Mouse (Mus musculus) limb, embryonic 15.5 days (tissue): Measurements from ENCODE around the gene Calhm3. TPM values are rescaled to one million over a fixed set of nuclear protein-coding genes. Genes with fewer than 3 reads are reported as not detected.
A peak's percentile ranks its signal among the peaks of the same experiment; 100 is the strongest.

Experiments
- ATAC-seq: fragments of 200-750 bp; cut with Nextera tagmentation; 2 replicates; pipeline ENCODE4 v1.8.0; 2017; ENCODE audit warnings: low read depth, moderate TSS enrichment; ENCODE audit not compliant: insufficient number of reproducible peaks, low FRiP score, low TSS enrichment
- H3K27ac ChIP-seq: fragments of 300-500 bp; sonication (generic); 2 replicates; pipeline ENCODE4 v1.5.1; 2015; ENCODE audit warnings: moderate library complexity, mild to moderate bottlenecking, inconsistent platforms
- H3K27me3 ChIP-seq: fragments of 300-500 bp; sonication (generic); 2 replicates; pipeline ENCODE4 v1.6.1; 2015; ENCODE audit warnings: inconsistent platforms
- H3K36me3 ChIP-seq: fragments of 300-500 bp; sonication (generic); 2 replicates; pipeline ENCODE4 v1.6.1; 2015; ENCODE audit warnings: inconsistent platforms
- H3K4me1 ChIP-seq: fragments of 300-500 bp; sonication (generic); 2 replicates; pipeline ENCODE4 v1.6.1; 2015; ENCODE audit warnings: inconsistent platforms
- H3K4me2 ChIP-seq: fragments of 300-500 bp; sonication (generic); 2 replicates; pipeline ENCODE4 v1.6.1; 2015; ENCODE audit warnings: mild to moderate bottlenecking, inconsistent platforms
- H3K4me3 ChIP-seq: fragments of 300-500 bp; sonication (generic); 2 replicates; pipeline ENCODE4 v1.5.1; 2015; ENCODE audit warnings: mild to moderate bottlenecking, inconsistent platforms
- H3K9ac ChIP-seq: fragments of 300-500 bp; sonication (generic); 2 replicates; pipeline ENCODE4 v1.6.1; 2015; ENCODE audit warnings: inconsistent platforms
- H3K9me3 ChIP-seq: fragments of 300-500 bp; sonication (generic); 2 replicates; pipeline ENCODE4 v1.6.1; 2016; ENCODE audit warnings: inconsistent platforms
- WGBS: fragments of 180-500 bp; shearing (Covaris S2); methylation state at CpG from one replicate; pipeline ENCODE4 v1.1.7; 2015; 5-methylcytosine and 5-hydroxymethylcytosine counted together
- polyA plus RNA-seq: library from polyadenylated mRNA; unstranded; fragments of >200 nt; fragmentation: Nextera tagmentation; extraction: Ambion mirVana; gene quantifications from 2 replicates; pipeline ENCODE4 v1.2.1, GENCODE M21; 2015

Gene Calhm3
- polyA plus RNA-seq, 1 experiment from 2014 or later: not detected

DNA sequence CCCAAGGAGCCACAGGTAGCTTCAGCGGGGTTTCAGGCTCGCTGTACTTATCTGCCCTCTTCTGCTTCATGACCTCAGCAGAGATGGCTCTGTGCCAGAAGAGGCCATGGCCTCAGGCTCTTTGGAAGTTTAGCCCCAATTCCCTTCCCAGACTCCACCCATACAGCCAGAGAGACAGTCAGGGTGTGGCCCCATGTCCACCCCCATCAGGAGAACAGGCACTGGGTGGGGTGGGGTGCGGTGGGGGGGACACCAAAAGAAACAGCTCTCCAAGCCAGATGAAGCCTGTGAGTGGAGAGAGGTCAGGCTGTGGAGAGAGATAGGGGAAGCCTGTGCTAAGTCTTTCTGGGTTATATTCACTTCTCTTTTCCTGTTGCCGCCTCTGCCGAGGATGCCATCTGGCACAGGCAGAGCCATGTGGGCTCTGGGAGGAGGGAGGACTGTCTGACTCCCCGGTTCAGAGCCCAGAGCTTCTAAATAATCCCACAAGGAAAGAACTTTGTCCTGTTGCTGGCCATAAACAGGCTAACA, 20.4 kb downstream of the Calhm3 start:
- Histone ChIP-seq H3K4me1 (peaks cover 35% of the 10 kb centered on the region), H3K9me3 (no peaks in the 10 kb centered on the region), H3K36me3 (peaks cover 30% of the 10 kb centered on the region), H3K4me2 (peak overlapping the region; percentile 70), H3K4me3 (peak overlapping the region; percentile 45), H3K27ac (peak overlapping the region; percentile 87), H3K9ac (peak overlapping the region; percentile 43), H3K27me3 (no peaks in the 10 kb centered on the region)
- WGBS: 13% methylated on average over 6 of the region's 6 CpGs
- ATAC-seq: no peak; the same call in 1 of the 2 replicates

DNA sequence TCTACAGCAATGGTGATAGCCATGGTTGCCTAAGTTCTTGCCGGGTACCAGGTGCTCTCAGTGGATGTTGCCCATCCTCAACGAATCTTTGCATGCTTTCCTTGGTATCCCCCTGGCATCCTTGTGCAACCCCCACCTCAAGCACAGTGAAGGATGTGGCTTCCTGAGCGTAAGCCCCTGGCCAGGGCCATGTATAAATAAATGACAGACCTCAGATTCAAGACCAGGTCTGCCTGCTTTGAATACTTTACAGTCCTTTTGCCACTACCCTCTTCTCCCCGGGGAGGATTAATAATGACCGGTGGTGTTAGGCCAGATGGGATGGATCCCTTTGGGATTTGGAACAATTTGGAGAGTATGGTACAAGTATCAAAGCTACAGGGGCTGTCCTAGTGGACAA, 21.4 kb downstream of the Calhm3 start:
- no peak overlapping the region for H3K4me3 ChIP-seq
- peak overlapping the region; percentile 70; the same call in 1 of the 2 replicates for H3K4me2 ChIP-seq
- H3K36me3 ChIP-seq: peaks cover 40% of the 10 kb centered on the region
- no peaks in the 10 kb centered on the region for H3K9me3 ChIP-seq
- H3K27me3 ChIP-seq: no peaks in the 10 kb centered on the region
- ATAC-seq: no peak
- no peak overlapping the region for H3K27ac ChIP-seq
- peaks cover 35% of the 10 kb centered on the region for H3K4me1 ChIP-seq
- WGBS: 84% methylated on average over 5 of the region's 5 CpGs
- H3K9ac ChIP-seq: no peak overlapping the region

DNA sequence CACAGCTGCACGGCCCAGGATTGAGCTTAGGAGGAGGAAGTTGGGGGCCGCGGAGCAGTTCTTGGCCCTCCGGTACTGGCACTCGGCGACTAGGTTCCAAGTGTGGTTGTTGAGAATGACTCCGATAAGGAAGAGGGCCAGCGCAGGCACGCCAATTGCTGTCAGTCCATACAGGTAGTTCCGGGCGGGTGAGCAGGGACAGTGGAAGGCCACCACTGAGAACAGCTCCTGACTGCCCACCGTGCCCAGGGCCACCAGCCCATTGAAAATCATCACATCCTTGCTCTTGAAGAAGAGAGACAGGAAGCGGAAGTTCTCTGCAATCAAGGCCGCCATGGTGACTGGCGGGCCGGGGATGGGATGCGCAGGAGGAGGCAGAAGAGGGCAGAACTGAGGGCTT, 22.0 kb downstream of the Calhm3 start:
- Histone ChIP-seq H3K4me3 (no peak overlapping the region), H3K9ac (no peak overlapping the region)

DNA sequence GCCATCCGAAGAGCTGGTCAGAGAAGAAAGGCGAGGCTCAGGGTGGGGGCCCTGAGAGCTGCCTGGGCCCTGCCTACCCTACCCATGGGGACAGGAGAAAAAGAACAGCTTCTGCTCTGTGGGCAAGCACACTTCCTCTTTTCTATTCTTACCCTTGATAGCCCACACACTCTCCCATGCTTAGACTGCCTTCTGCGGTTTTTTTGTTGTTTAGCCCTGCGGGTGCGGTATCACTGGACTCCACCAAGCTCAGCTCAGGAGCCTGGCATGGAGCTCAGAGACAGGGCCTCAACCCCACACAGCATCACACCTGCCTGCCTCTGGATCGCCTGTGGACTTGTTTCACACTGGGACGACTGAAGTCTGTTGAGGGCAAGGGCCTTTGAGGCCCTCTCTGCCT, 24.4 kb downstream of the Calhm3 start:
- no peaks in the 10 kb centered on the region for H3K27me3 ChIP-seq
- H3K9ac ChIP-seq: no peak overlapping the region
- ATAC-seq: no peak
- no peaks in the 10 kb centered on the region for H3K9me3 ChIP-seq
- H3K36me3 ChIP-seq: peaks cover 70% of the 10 kb centered on the region
- H3K4me1 ChIP-seq: peaks cover 22% of the 10 kb centered on the region
- no peak overlapping the region for H3K27ac ChIP-seq
- H3K4me3 ChIP-seq: no peak overlapping the region
- 87% methylated on average over 7 of the region's 7 CpGs for WGBS
- no peak overlapping the region for H3K4me2 ChIP-seq

More for the DNA sequence above, 22.0 kb downstream of the Calhm3 start:
- Histone ChIP-seq H3K27me3 (no peaks in the 10 kb centered on the region), H3K4me1 (peaks cover 35% of the 10 kb centered on the region), H3K27ac (no peak overlapping the region), H3K9me3 (no peaks in the 10 kb centered on the region), H3K4me2 (no peak overlapping the region), H3K36me3 (peaks cover 46% of the 10 kb centered on the region)
- ATAC-seq: no peak
- WGBS: 89% methylated on average over 17 of the region's 17 CpGs

DNA sequence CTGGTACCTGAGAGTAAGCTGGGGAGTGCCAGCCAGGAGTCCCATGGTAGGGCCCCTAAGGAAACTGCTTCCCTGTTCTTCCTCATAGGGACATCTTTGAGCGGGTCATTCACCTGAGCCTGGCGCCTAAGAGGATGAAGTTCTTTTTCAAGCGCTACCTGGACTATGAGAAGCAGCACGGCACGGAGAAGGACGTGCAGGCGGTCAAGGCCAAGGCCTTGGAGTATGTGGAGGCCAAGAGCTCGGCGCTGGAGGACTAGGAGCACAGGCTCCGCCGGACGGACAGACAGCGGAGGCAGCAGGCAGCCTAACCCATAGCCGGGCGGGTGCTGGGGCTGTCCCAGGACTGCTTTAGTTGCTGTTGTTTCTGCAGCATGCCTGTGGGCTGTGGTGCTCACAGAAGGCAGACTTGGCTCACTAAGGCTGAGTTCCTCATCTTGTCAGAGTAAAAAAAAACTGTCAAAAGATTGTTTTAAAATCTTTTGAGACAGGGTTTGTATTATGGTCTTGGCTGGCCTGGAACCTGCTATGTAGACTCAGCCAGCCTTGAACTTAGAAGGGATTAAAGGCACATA, 26.9 kb downstream of the Calhm3 start:
- H3K9me3 ChIP-seq: no peaks in the 10 kb centered on the region

DNA sequence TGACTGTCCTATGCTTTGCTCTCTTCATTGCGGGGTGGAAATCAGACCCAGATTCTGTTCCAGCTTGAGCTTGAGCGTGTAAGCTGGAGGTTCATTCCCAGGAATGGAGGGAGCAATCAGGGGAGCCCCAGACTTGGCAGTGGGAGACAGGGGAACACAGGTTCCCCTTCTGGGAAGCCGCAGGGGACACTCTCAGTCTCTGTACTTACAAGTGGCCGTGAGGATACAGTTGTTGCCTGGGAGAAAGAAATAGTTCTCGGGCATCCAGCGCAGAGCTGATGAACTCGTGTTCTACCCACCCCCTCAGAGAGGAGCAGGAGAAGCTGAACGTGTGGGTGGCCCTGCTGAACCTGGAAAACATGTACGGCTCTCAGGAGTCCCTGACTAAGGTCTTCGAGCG, 28.7 kb downstream of the Calhm3 start:
- no peak overlapping the region for H3K4me2 ChIP-seq
- no peaks in the 10 kb centered on the region for H3K9me3 ChIP-seq
- no peak overlapping the region for H3K4me3 ChIP-seq
- no peaks in the 10 kb centered on the region for H3K4me1 ChIP-seq
- H3K36me3 ChIP-seq: peaks cover 95% of the 10 kb centered on the region
- WGBS: 89% methylated on average over 11 of the region's 11 CpGs
- H3K9ac ChIP-seq: no peak overlapping the region
- ATAC-seq: no peak
- H3K27me3 ChIP-seq: no peaks in the 10 kb centered on the region
- no peak overlapping the region for H3K27ac ChIP-seq

More for the DNA sequence above, 26.9 kb downstream of the Calhm3 start:
- Histone ChIP-seq H3K4me2 (no peak overlapping the region), H3K4me3 (no peak overlapping the region), H3K4me1 (peaks cover 1% of the 10 kb centered on the region; the same call in 1 of the 2 replicates), H3K27ac (no peak overlapping the region), H3K36me3 (peaks cover 92% of the 10 kb centered on the region), H3K9ac (no peak overlapping the region), H3K27me3 (no peaks in the 10 kb centered on the region)
- 92% methylated on average over 15 of the region's 15 CpGs for WGBS
- ATAC-seq: no peak

DNA sequence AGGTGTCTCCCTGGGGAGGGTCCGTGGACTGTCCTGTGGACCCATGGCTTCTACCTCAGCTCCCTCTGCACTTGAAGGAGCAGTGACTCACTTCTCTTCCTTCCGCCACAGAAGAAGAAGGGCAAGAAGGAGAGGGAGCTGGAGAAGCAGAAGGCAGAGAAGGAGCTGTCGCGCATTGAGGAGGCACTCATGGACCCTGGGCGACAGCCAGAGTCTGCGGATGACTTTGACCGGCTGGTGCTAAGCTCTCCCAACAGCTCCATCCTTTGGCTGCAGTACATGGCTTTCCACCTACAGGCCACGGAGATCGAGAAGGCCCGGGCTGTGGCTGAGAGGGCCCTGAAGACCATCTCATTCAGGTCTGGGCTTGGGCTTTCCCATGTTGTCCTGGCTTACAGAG, 29.4 kb downstream of the Calhm3 start:
- no peak overlapping the region for H3K27ac ChIP-seq
- no peaks in the 10 kb centered on the region for H3K27me3 ChIP-seq
- no peaks in the 10 kb centered on the region for H3K9me3 ChIP-seq
- no peaks in the 10 kb centered on the region for H3K4me1 ChIP-seq
- H3K36me3 ChIP-seq: peaks cover 88% of the 10 kb centered on the region
- H3K4me3 ChIP-seq: no peak overlapping the region
- no peak overlapping the region for H3K4me2 ChIP-seq
- H3K9ac ChIP-seq: no peak overlapping the region
- 94% methylated on average over 10 of the region's 10 CpGs for WGBS
- ATAC-seq: no peak

DNA sequence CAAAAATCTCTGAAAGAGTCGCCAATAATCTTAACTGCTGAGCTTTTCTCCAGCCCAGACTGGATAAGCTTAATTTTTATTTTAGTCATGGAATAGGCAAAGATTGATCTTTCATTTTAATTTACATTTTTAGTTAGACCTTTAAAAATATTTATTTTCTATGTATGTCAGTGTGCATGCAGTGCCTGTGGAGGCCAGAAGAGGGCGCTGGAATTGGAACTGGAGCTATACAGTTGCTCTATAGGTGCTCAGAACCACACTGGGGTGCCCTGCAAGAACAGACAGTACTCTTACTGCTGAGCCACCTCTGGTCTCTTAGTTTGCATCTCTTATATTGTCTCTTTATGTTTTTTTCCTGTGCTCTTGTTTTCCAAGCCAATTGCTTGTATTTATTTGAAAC, 34.8 kb downstream of the Calhm3 start:
- ATAC-seq: no peak
- no peaks in the 10 kb centered on the region for H3K9me3 ChIP-seq
- H3K27ac ChIP-seq: no peak overlapping the region
- H3K36me3 ChIP-seq: peaks cover 70% of the 10 kb centered on the region
- H3K27me3 ChIP-seq: no peaks in the 10 kb centered on the region
- H3K4me2 ChIP-seq: no peak overlapping the region
- no peak overlapping the region for H3K9ac ChIP-seq
- H3K4me3 ChIP-seq: no peak overlapping the region
- WGBS: 22% methylated on average over 2 of the region's 2 CpGs
- no peaks in the 10 kb centered on the region for H3K4me1 ChIP-seq

DNA sequence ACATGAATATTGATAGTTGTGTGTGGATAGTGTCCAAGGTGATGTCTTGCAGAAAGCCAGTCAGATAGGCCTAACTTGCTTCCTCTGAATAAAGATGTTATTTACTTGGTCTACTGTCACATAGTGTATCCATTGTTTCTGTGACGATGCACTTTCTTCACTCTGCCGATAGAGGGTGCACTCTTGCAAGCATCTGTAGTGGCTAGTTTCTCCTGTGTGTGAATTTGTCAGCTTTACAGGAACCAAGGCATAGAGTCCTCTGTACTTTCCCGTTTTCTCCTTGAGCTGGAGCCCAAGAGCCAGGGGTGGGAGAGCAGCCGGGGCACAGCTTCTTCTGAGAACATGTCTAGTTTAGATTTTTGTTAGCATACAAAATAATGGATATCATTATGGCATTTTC, 36.5 kb downstream of the Calhm3 start:
- WGBS: 39% methylated on average over 4 of the region's 4 CpGs
- Histone ChIP-seq H3K9me3 (no peaks in the 10 kb centered on the region), H3K27me3 (no peaks in the 10 kb centered on the region), H3K36me3 (peaks cover 70% of the 10 kb centered on the region), H3K27ac (no peak overlapping the region), H3K4me3 (no peak overlapping the region), H3K4me2 (no peak overlapping the region), H3K4me1 (no peaks in the 10 kb centered on the region), H3K9ac (no peak overlapping the region)
- ATAC-seq: no peak

DNA sequence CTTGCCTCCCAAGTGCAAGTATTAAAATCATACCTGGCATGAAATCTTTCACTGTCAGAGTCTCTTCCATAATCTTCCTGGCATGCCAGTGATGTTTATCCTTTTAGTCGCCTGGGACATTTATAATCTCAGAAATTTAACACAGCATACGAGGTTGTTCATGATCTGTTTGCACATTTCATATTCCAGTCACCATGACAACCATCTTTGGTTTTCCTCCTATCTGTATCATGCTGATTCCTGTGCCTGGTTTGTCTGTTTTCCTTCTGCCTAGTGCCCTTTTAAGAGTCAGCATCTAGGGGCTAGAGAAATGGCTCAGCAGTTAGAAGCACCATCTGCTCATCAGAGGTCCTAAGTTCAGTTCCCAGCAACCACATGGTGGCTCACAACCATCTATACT, 38.9 kb downstream of the Calhm3 start:
- H3K27ac ChIP-seq: no peak overlapping the region
- no peak overlapping the region for H3K9ac ChIP-seq
- ATAC-seq: no peak
- H3K4me3 ChIP-seq: no peak overlapping the region
- WGBS: 80% methylated on average over 2 of the region's 2 CpGs
- H3K4me2 ChIP-seq: no peak overlapping the region
- no peaks in the 10 kb centered on the region for H3K4me1 ChIP-seq
- no peaks in the 10 kb centered on the region for H3K9me3 ChIP-seq
- H3K27me3 ChIP-seq: no peaks in the 10 kb centered on the region
- peaks cover 73% of the 10 kb centered on the region for H3K36me3 ChIP-seq

DNA sequence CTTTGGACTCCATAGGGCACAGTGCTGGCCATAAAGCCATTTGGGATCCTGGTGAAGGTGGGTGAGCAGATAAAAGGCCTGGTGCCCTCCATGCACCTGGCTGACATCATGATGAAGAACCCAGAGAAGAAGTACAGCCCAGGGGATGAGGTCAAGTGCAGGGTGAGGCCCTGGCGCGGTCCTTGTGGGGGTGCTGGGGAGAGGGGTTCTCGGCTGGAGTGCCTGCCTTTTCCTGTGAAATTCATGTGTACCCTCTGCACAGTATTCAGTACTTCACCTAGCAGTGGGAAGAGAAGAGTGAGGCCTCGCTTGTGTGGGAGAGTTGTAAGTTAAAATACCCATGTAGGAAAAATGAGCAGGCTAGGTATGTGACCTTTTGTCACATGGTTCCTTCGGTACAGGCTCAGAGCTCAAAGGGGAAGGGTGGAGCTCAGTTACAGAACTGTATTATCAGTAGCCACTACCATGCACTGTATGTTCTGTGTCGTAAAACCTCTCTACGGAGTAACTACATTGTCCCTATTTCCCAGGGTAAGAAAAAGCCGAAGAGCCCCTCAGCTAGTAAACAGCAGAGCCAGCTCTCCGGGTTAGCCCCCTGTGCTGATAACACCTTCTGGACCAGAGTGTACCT, 52.8 kb downstream of the Calhm3 start:
- Histone ChIP-seq H3K4me1 (no peaks in the 10 kb centered on the region), H3K27me3 (no peaks in the 10 kb centered on the region), H3K27ac (no peak overlapping the region), H3K9ac (no peak overlapping the region), H3K36me3 (peaks cover 99% of the 10 kb centered on the region), H3K9me3 (no peaks in the 10 kb centered on the region), H3K4me3 (no peak overlapping the region), H3K4me2 (no peak overlapping the region)
- no peak for ATAC-seq
- 90% methylated on average over 9 of the region's 9 CpGs for WGBS
